Mouse (Mus musculus) layer of hippocampus, adult 2 months (tissue): ENCODE results near the gene Klc2. TPM values are rescaled to one million over a fixed set of nuclear protein-coding genes. Genes with fewer than 3 reads are reported as not detected.

Experiments used
- DNase-seq, 2 experiments: peaks; one replicate each; pipeline ENCODE4 v3.0.0; 2022; ENCODE audit warnings: low spot score in 2 of 2
- H3K27ac ChIP-seq: fragments of 200-600 bp; 2 replicates; pipeline ENCODE4 v1.8.1; 2022
- H3K4me3 ChIP-seq: fragments of 200-600 bp; 2 replicates; pipeline ENCODE4 v1.8.1; 2022; ENCODE audit warnings: mild to moderate bottlenecking
- CTCF ChIP-seq: fragments of 200-600 bp; conservative IDR thresholded peaks from 2 replicates; pipeline ENCODE4 v1.8.1; 2022; ENCODE audit warnings: antibody characterized with exemption, mild to moderate bottlenecking, moderate library complexity
- total RNA-seq, 2 experiments: library from RNA; stranded (reverse); gene quantifications; 2 replicates each; pipeline ENCODE4 v1.2.3; 2021

Klc2 gene
- total RNA-seq, 2 experiments from 2014 or later, result 223 to 231 TPM

DNA sequence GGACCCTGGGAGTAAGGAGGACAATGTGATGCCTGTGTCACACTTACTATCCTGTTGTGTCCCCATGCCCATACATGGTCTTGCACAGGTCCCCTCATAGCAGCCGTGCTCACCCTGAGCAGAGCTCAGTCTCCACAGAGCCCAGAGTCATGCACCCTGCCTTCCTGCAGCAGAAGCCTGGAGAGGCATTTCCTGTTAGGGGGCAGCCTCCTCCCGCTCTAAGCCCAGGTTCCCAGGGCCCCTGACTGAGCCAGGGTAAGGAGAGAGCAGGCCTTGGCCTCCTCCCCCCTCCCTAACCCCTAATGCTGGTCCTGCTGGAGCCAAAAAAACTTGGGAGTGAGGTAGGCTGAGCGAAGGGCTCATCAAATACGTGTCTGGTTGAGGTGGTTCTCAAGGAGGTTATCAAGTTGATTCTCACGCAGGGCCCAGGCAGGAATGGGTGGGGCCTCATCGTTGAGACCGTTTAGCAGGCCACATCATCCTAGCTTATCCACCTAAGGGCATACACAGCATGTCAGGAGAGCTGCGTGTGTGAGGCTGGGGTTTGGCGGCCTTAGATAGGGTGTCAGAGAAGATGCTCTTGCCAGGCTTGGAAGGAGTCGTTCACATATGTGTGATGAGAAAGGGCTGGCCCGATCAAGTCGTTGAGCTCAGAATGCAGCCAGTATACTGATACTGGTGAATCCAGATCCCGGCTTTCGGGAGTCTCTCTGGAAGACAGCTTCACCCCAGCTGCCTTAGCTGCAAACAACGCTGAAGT lies 51.1 kb downstream of the Klc2 start:
- Histone ChIP-seq H3K4me3 (peak overlapping the region; percentile 51; the same call in 1 of the 2 replicates), H3K27ac (0 out of 2 replicates have a peak overlapping the region, but pooled peaks have one; percentile 32)
- no peak for DNase-seq
- no peak for TF ChIP-seq CTCF

- H3K27ac ChIP-seq, result no peak overlapping the region
- TF ChIP-seq CTCF, result no peak
- DNase-seq, result no peak
- no peak overlapping the region for H3K4me3 ChIP-seq
These were observed 53.3 kb downstream of the Klc2 start for GRCm38 (mm10) chr19:5065104-5065503.

- no peak for TF ChIP-seq CTCF
- Histone ChIP-seq H3K4me3 (no peak overlapping the region), H3K27ac (no peak overlapping the region)
- no peak for DNase-seq
These were observed 55.9 kb downstream of the Klc2 start for GRCm38 (mm10) chr19:5062446-5062845.

DNA sequence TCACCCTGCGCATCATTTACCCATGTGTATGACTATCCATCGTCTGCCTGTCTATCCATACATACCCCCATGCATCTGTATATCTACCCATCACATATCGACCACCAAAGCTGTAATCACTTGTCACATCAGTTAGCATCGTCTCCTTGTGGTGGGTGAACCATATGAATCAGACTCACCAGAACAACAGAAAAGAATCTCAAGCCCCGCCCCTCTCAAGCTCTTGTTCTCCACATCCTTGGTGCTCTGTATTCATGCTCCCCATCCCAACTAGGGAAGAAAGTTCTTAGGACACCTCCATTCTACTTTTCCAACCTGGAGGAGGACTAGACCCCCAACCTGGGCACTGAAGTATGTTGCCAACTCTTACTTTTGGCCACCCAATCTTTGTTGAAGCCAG lies 56.3 kb downstream of the Klc2 start:
- Histone ChIP-seq H3K27ac (no peak overlapping the region), H3K4me3 (no peak overlapping the region)
- no peak for TF ChIP-seq CTCF
- no peak for DNase-seq

DNA sequence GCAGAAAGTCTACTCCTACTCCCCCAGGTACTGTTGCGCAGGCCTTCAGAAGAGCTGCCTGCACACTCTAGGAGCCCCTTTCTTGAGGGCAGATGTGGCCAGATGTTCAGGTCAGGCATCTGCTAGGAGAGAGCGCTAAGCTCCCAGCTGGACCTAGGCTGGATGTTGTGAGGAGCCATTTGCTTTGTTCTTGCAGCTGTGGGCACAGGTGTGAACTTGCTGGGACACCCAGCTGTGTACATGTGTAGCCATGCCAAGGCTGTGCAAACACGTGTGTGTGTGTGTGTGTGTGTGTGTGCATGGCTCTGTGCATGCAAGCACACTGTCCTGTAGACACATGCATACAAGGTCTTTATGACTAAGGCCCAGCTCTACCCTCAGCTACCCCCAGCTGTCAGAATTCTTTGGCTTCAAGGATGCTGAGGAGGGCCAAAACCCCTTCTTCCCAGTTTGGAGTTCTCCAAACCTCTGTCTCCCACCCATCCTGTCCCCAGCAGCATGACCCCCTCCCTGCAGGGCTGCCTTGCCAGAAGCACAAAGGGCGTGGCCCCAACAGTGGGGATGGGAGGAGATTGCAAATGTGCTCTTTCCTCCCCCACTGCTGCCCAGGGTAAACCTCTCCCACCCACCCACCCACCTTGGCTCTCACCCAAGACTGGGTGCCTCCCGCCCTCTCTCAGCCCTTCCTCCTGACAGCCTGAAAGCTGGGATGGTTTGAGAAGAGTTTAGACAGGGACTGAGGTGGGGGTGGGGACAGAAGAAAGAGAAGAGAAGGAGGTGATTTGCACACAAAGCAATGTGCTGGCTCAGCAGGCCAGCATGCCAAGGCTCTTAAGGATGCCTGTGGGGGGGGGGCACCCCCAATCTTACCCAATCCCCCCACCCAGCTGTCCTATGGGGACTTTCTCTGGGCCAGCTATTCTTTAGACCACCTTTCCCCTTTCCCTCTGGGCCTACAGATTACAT lies 57.7 kb downstream of the Klc2 start:
- DNase-seq, result no peak
- no peak overlapping the region for H3K27ac ChIP-seq
- TF ChIP-seq CTCF, result no peak
- no peak overlapping the region for H3K4me3 ChIP-seq

GRCm38 (mm10) chr19:5058801-5059771 lies 59.3 kb downstream of the Klc2 start:
- Histone ChIP-seq H3K4me3 (no peak overlapping the region), H3K27ac (peak overlapping the region; percentile 72)
- DNase-seq, result no peak
- no peak for TF ChIP-seq CTCF

GRCm38 (mm10) chr19:5057876-5058775 lies 60.2 kb downstream of the Klc2 start:
- Histone ChIP-seq H3K27ac (peak overlapping the region; percentile 72), H3K4me3 (no peak overlapping the region)
- TF ChIP-seq CTCF, result 0 out of 2 replicates have a peak, but pooled peaks have one; percentile 2
- DNase-seq, result no peak

Other genes with a start within 250 kb of the Klc2 start
- gene Actn3, start 240.7 kb downstream of the Klc2 start, total RNA-seq, result 1 to 10 TPM in 1 of 2 experiments, under 1 TPM in 1; 0.82 to 1.5 TPM
- 10 to 100 TPM; 26.3 to 27.3 TPM for gene Zdhhc24, start 239.9 kb downstream of the Klc2 start, total RNA-seq
- gene Bbs1, start 211.9 kb downstream of the Klc2 start, total RNA-seq, result 10 to 100 TPM; 35.9 to 46.3 TPM
- 10 to 100 TPM; 36.6 to 44.2 TPM for gene Dpp3, start 190.3 kb downstream of the Klc2 start, total RNA-seq
- gene Peli3, start 175.4 kb downstream of the Klc2 start, total RNA-seq, result 10 to 100 TPM; 21.4 to 21.9 TPM
- 10 to 100 TPM; 58.8 to 62.8 TPM for gene Mrpl11, start 156.4 kb downstream of the Klc2 start, total RNA-seq
- gene Npas4, start 128.2 kb downstream of the Klc2 start, total RNA-seq, result 10 to 100 TPM in 1 of 2 experiments, 1 to 10 TPM in 1; 6.4 to 11.2 TPM
- gene Slc29a2, start 94.7 kb downstream of the Klc2 start, total RNA-seq, result 10 to 100 TPM; 16.2 to 16.7 TPM
- 100 to 1,000 TPM; 112 to 130 TPM for gene B4gat1, start 79.7 kb downstream of the Klc2 start, total RNA-seq
- 1 to 10 TPM; 4.1 to 7.6 TPM for gene AC124502.3, start 79.7 kb downstream of the Klc2 start, total RNA-seq
- gene Brms1, start 77.2 kb downstream of the Klc2 start, total RNA-seq, result 10 to 100 TPM; 21.4 to 25.3 TPM
- gene Rin1, start 68.1 kb downstream of the Klc2 start, total RNA-seq, result 100 to 1,000 TPM; 117 to 119 TPM
- 1 to 10 TPM; 3.2 to 3.9 TPM for gene Cd248, start 50.5 kb downstream of the Klc2 start, total RNA-seq
- 100 to 1,000 TPM; 112 to 114 TPM for gene Tmem151a, start 33.0 kb downstream of the Klc2 start, total RNA-seq
- 10 to 100 TPM; 23.3 to 23.5 TPM for gene Yif1a, start 30.0 kb downstream of the Klc2 start, total RNA-seq
- 100 to 1,000 TPM; 614 to 642 TPM for gene Cnih2, start 20.0 kb downstream of the Klc2 start, total RNA-seq
- 100 to 1,000 TPM; 156 to 169 TPM for gene Rab1b, start 11.5 kb downstream of the Klc2 start, total RNA-seq
- 10 to 100 TPM; 56.4 to 57.4 TPM for gene Pacs1, start 154.6 kb upstream of the Klc2 start, total RNA-seq
- gene Sf3b2, start 176.9 kb upstream of the Klc2 start, total RNA-seq, result 100 to 1,000 TPM; 214 to 219 TPM
- gene Gal3st3, start 179.8 kb upstream of the Klc2 start, total RNA-seq, result 100 to 1,000 TPM; 106 to 109 TPM
- not detected for gene Catsper1, start 217.2 kb upstream of the Klc2 start, total RNA-seq
- 1 to 10 TPM; 4.6 to 5.9 TPM for gene Cst6, start 231.0 kb upstream of the Klc2 start, total RNA-seq
- 10 to 100 TPM; 21.4 to 22.5 TPM for gene Eif1ad, start 248.2 kb upstream of the Klc2 start, total RNA-seq
- 10 to 100 TPM; 81.0 to 86.2 TPM for gene Banf1, start 248.6 kb upstream of the Klc2 start, total RNA-seq